Mouse (Mus musculus) frontal cortex, postnatal 25 days (tissue): ENCODE measurements at regions not wholly inside any gene's neighbourhood (a gene's known extent, or its start where the extent isn't known, plus 50 kb on each side); places are given as distances from the start of the nearest gene placed in this dataset.

Experiments
- DNase-seq, 2 experiments: peaks; one replicate each; pipeline ENCODE4 v3.0.0; 2022; ENCODE audit warnings: low spot score in 2 of 2

DNA sequence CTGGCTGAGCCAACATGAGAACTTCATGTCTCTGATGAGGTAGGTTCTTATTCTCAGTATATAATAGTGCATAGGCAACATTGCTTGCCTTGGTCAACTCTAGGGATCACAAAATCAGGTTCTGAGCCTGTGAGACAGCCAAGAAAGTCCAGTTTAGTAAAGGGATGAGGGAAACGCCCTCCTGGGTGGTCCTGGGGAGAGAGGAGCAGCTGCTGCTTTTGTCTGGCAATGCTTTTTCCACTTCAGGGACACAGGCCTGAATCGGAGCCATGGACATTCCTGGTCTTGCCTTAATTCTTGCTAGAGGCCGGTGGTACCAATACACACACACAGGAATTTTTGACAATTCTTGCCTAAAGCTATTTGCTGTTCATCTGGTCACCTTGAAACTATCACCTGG is 169.8 kb downstream of the Plpp3 start:
- DNase-seq: no peak

DNA sequence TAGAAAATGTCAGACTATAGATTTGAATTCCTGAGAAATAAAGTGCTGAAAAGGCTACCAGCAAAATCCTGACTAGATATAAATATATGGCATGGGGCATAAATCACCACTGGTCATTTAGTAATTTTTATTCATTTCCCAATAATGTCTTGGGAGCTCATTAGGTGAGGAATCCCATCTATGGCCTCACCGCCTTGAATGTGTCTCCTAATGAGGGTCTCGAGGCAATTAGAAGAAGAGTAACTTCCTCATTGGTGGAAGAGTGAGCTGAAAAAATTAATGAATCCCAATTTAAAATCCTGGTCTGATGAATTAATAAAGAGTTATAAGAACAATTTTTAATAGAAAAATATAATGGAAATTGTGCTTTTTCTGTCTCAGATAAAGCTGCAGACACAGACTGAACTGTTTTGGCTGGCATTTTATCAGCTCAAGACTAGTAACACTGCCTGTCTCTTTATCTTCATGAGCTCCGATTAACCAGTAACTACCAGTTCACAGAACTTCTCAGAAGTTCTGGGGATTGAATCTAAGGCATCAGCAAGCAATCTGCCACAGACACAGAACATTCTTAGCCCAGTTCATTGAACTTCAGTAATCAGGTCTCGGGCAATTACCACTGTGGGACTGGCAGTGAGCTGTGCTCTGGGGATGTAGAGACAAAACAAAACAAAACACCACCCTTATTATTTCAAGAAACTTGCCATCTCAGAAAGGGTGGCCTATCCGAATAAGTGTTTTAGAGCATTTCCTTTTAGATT is 170.7 kb downstream of the Plpp3 start:
- DNase-seq: no peak

DNA sequence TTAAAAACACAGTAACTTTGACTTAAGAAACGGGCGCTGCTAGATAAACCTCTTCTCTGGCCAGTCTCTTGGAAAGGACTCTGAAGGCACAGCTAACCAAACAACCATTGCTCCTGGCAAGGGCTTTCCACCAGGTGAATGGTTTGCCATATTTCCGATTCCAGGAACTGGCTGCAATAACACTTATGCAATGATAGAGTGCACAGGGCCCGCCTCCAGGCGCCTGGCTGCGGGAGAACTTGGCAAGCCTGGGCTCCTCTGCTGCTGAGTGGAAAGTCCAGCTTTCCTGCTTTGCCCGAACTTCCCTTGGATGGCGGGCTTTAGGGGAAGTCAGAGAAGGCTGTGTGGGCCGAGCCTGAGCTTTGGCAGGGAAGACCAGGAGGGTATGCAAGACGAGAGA is 171.6 kb downstream of the Plpp3 start:
- DNase-seq: no peak

DNA sequence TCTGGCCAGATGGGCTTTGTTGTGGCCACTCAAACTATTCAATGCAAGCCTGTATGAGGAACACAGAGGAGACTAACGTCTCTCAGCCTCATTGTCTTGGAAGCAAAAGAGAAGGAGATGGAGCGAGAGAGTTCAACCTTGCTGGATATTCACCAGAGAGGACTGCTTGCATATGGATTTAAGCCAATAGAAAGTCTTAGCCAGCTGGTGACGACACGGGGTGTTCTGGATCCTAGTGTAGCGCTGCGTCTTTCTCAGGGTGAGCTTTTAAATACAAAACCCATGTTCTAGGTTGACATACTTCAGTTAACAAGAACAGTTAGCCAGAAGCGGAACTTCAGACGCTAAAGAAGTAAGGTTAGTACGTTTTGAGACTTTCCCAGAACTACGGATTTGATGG is 174.9 kb downstream of the Plpp3 start:
- DNase-seq: no peak

- no peak for DNase-seq
Observed at GRCm38 (mm10) chr4:105335872-105336271, 178.7 kb downstream of the Plpp3 start.

DNA sequence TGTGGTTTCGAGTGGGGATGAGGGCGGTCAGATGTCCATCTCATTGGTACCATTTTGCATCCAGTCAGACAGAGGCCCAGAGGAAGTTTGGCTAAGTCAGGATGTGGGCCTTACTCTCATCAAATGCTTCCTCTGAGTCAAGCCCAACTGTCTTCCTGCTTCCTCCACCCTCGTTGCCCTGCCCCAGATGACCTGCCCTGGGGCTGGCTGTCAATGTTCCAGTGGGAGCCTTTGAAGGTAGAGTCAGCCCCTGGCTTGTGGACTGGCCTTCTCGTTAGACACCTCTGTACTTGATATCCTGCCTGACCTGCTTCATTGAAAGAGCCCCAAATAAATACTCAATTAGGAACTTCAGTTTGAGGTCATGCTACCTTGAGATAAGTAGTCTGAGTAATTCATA is 179.4 kb downstream of the Plpp3 start:
- no peak for DNase-seq

DNA sequence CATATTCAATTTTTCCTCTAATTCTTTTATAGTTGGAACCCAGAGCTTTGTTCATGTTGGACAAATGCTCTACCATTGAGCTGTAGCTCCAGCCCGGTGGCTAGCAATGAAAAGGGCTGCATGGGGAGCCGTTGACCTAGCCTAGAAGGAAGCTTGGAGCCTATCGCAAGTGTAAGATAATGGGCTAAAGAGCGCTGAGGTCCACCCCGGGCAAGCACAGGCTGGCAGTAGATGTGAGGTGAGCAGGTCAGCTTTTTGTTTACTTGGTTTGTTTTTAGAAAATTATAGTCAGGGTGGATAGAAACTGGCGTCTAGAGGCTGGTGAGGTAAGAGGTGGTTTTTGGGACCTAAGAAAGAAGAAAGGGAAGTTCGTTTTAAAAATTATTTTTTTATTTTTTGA is 181.0 kb downstream of the Plpp3 start:
- no peak for DNase-seq

DNA sequence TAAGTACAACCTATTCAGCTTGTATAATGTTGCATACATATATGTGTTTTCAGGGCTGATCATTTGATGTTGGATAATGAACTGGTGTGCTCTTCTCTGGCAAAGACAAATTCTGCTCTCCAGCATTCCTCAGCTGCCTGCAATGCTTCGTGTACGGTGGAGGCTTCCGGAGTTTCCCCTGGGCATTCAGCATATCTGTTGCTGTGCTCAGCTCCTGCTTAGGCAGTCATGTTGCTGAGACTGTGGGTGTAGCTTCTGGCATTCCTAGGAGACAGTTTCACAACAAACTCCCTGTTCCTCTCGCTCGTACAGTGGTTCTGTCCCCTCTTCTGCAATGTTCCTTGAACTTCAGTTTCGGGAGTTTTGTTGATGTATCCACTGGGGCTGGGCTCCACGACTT is 181.7 kb downstream of the Plpp3 start:
- DNase-seq: no peak

DNA sequence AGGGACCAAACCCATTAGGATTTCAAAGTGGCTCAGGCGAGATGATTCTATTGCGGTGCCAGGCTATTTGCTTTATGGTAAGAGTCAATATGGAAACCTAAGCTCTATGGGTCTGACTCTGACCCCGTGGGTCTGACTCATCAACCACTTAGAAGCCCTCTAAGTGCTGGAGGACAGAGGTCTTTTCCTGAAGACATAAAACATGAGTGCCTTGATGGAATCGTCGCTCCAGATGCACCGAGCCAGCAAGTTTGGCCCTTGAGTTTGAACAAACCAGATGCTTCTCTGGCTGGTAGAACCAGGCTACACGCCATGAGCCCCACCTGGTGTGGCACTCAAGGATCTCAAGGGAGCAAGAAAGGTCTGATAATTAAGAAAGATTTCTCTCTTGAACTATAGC is 184.1 kb downstream of the Plpp3 start:
- no peak for DNase-seq

- DNase-seq: no peak
Observed at GRCm38 (mm10) chr4:105346846-105347245, 189.7 kb downstream of the Plpp3 start.

DNA sequence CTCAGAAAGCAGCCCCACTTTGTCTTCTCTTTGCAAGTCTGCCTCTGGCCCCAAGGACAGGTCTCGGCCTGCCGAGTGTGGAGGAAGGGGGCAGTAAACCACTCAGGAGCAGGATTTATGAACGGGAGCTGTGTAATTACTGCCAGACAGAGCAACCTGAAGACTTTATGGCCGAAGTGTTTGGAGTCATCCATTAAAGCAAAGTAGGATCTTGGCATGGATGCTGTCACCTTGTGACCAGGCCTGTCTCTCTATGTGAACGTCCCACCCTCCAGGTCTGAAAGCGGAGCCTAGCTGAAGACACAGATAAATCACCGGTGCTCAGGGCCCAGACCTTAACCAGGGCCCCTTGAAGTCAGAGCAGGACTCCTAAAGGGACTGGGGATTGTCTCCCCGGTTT is 190.8 kb downstream of the Plpp3 start:
- DNase-seq: no peak

DNA sequence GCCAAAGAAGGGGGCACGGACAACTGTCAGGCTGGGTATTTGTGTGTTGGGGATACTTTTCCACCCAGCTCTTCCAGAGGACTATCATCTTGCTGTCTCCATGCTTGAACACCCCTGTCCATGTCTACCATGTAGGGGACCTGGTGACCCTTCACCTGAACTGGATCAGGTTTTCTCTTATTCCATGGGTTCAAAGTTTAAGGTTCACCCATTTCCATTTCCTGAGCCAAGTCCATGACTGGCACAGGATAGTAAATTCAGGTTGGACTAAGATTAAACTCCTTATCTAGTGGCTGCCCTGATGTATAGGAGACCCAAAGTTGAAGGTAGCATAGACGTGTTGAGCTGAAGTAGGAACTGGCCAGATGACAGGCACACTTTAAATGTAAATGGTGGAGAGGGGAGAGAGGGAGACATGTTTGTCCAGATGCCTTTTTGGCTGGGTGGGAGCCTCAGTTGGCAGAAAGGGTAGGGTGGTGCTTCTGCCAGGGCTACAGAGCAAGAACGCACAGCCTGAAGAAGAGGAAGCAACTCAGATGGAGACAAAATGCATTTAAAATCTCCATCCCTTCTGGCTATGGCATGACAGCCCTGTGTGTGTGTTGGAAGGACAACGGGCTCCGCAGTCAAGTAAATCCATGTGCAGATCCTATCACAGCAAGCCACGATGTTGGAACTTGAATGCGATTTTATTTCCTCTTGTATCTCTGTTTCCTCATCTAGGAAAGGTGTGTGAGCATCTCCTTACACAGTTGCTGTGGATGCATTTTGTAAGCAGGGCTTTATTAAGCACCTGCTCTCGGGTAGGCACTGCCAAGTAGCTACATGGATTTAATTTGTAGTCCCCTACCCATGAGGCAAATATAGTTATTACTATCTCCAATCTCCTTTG is 192.4 kb downstream of the Plpp3 start:
- DNase-seq: no peak

DNA sequence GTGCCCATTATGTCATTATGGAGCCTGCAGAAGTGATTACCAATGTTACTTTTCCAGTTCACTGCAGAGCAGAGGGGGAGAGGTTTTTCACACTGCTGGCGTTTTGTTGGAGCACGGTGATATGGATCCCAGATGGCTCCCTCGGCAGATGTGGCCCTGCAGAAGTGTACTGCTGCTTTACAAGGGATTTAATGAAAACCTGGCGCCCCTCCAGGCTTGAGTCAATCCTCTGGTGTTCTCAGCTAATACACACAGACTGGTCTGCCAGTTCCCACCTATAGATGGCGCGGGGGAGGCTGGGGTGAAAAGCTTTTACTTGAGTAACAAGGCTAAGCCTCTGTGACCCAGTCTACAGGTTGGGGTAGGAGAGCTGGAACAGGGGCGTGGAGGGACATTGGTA is 195.2 kb downstream of the Plpp3 start:
- no peak for DNase-seq

- DNase-seq: no peak
Observed at GRCm38 (mm10) chr4:105352953-105353352, 195.8 kb downstream of the Plpp3 start.

DNA sequence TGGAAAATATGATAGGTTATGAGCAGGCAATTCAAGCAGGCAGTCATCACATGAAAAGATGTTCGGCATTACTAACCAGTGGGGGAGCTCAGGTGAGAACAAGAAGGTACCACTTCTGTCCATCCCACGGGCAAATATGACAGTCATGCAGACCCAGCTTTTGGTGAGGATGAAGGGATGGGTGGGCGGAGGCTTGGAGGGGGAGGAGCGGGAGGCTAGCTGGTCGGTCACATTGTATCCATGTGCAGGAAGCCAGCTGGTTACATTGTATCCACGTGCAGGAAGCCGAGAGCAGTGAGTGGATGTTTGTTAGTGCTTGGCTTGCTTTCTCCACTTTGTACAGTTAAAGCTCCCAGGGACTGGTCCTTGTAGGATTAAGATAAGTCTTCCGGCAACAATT is 196.9 kb downstream of the Plpp3 start:
- DNase-seq: no peak

DNA sequence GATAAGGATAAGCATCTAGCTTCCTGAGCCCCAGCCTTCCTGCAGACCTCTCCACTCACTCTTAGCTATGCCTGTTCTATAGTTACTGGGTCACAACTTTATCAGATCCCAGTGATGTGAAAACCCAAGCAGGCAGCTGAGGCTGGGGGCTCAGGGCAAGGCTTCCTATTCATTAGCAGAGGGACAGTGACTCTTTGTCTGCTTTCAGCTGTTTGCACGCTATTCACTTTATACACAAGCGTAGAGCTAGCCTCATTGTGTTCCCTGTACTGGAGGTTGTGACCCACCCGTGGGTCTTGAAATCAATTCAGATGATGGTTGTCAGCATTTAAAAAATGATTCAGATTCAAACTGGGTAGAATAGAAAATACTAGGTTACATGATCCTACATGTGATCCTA is 199.5 kb downstream of the Plpp3 start:
- no peak for DNase-seq

GRCm38 (mm10) chr4:105358725-105359124 is 201.6 kb downstream of the Plpp3 start:
- DNase-seq: no peak

GRCm38 (mm10) chr4:105364496-105364895 is 207.3 kb downstream of the Plpp3 start:
- no peak for DNase-seq

GRCm38 (mm10) chr4:105365076-105365475 is 207.9 kb downstream of the Plpp3 start:
- no peak for DNase-seq

- DNase-seq: no peak
Observed at GRCm38 (mm10) chr4:105376591-105376990, 219.4 kb downstream of the Plpp3 start.

- no peak for DNase-seq
Observed at GRCm38 (mm10) chr4:105377469-105378187, 220.5 kb downstream of the Plpp3 start.

- no peak for DNase-seq
Observed at GRCm38 (mm10) chr4:105384826-105385225, 227.7 kb downstream of the Plpp3 start.
